Mouse (Mus musculus) intestine, embryonic 15.5 days (tissue): ENCODE data around the gene Cftr. TPM values are rescaled to one million over a fixed set of nuclear protein-coding genes. Genes with fewer than 3 reads are reported as not detected.

Experiments used
- ATAC-seq: fragments of 200-750 bp; cut with Nextera tagmentation; 2 replicates; pipeline ENCODE4 v1.8.0; 2017; ENCODE audit warnings: moderate TSS enrichment, moderate library complexity
- H3K27ac ChIP-seq: fragments of 300-500 bp; sonication (generic); 2 replicates; pipeline ENCODE4 v1.5.1; 2015; ENCODE audit warnings: mild to moderate bottlenecking, inconsistent platforms
- H3K27me3 ChIP-seq: fragments of 300-500 bp; sonication (generic); replicated peaks from 2 replicates; pipeline ENCODE4 v1.6.1; 2015; ENCODE audit warnings: inconsistent platforms
- H3K36me3 ChIP-seq: fragments of 300-500 bp; sonication (generic); 2 replicates; pipeline ENCODE4 v1.6.1; 2015; ENCODE audit warnings: inconsistent platforms
- H3K4me1 ChIP-seq: fragments of 300-500 bp; sonication (generic); replicated peaks from 2 replicates; pipeline ENCODE4 v1.6.1; 2015; ENCODE audit warnings: inconsistent platforms
- H3K4me2 ChIP-seq: fragments of 300-500 bp; sonication (generic); replicated peaks from 2 replicates; pipeline ENCODE4 v1.6.1; 2015; ENCODE audit warnings: mild to moderate bottlenecking, inconsistent platforms
- H3K4me3 ChIP-seq: fragments of 300-500 bp; sonication (generic); replicated peaks from 2 replicates; pipeline ENCODE4 v1.5.1; 2015; ENCODE audit warnings: inconsistent platforms
- H3K9ac ChIP-seq: fragments of 300-500 bp; sonication (generic); 2 replicates; pipeline ENCODE4 v1.6.1; 2015; ENCODE audit warnings: inconsistent platforms
- H3K9me3 ChIP-seq: fragments of 300-500 bp; sonication (generic); 2 replicates; pipeline ENCODE4 v1.6.1; 2016; ENCODE audit warnings: inconsistent platforms
- WGBS: fragments of 180-500 bp; shearing (Covaris S2); methylation state at CpG from one replicate; pipeline ENCODE4 v1.1.7; 2015; 5-methylcytosine and 5-hydroxymethylcytosine counted together
- polyA plus RNA-seq: library from polyadenylated mRNA; unstranded; fragments of >200 nt; fragmentation: Nextera tagmentation; extraction: Ambion mirVana; gene quantifications from 2 replicates; pipeline ENCODE4 v1.2.1, GENCODE M21; 2015

Gene Cftr
- polyA plus RNA-seq = 14.3 and 15.7 TPM in 2 replicates

GRCm38 (mm10) chr6:18170311-18170922, at the start of gene Cftr:
Gene Cftr (plus strand): TSS chr6:18170687.
- peak; percentile 83 for ATAC-seq
- H3K9ac ChIP-seq = peak within 1 kb of the TSS; percentile 62
- H3K27ac ChIP-seq = peak within 1 kb of the TSS; percentile 44; the same call in 1 of the 2 replicates

GRCm38 (mm10) chr6:18127206-18127983, 43.1 kb upstream of the Cftr start:
- Histone ChIP-seq H3K9ac (no peak overlapping the region), H3K36me3 (no peaks in the 10 kb centered on the region), H3K27ac (no peak overlapping the region), H3K4me3 (no peak overlapping the region), H3K4me2 (no peak overlapping the region), H3K4me1 (no peaks in the 10 kb centered on the region), H3K9me3 (no peaks in the 10 kb centered on the region), H3K27me3 (no peaks in the 10 kb centered on the region)
- WGBS = 74% methylated on average over 2 of the region's 2 CpGs
- ATAC-seq = no peak

More at GRCm38 (mm10) chr6:18170311-18170922, at the start of gene Cftr:
- no peaks in the 10 kb centered on the region for H3K27me3 ChIP-seq
- no peaks in the 10 kb centered on the region for H3K4me1 ChIP-seq
- H3K4me2 ChIP-seq = peak within 1 kb of the TSS; percentile 92
- WGBS = 1% methylated on average over 42 of the region's 45 CpGs
- no peaks in the 10 kb centered on the region for H3K9me3 ChIP-seq
- no peaks in the 10 kb centered on the region for H3K36me3 ChIP-seq
- H3K4me3 ChIP-seq = peak within 1 kb of the TSS; percentile 50

- Histone ChIP-seq H3K36me3 (no peaks in the 10 kb centered on the region), H3K4me2 (no peak overlapping the region), H3K4me1 (no peaks in the 10 kb centered on the region), H3K27me3 (no peaks in the 10 kb centered on the region), H3K9me3 (no peaks in the 10 kb centered on the region), H3K4me3 (no peak overlapping the region), H3K9ac (no peak overlapping the region), H3K27ac (no peak overlapping the region)
- 51% methylated on average over 4 of the region's 4 CpGs for WGBS
- ATAC-seq = no peak
Observed at GRCm38 (mm10) chr6:18128059-18128458, 42.4 kb upstream of the Cftr start.

GRCm38 (mm10) chr6:18135246-18135645, 35.2 kb upstream of the Cftr start:
- Histone ChIP-seq H3K9me3 (no peaks in the 10 kb centered on the region), H3K4me3 (no peak overlapping the region), H3K36me3 (no peaks in the 10 kb centered on the region), H3K9ac (no peak overlapping the region), H3K27me3 (no peaks in the 10 kb centered on the region), H3K4me2 (no peak overlapping the region), H3K27ac (no peak overlapping the region), H3K4me1 (no peaks in the 10 kb centered on the region)
- no peak for ATAC-seq
- 35% methylated on average over 1 of the region's 1 CpGs for WGBS

DNA sequence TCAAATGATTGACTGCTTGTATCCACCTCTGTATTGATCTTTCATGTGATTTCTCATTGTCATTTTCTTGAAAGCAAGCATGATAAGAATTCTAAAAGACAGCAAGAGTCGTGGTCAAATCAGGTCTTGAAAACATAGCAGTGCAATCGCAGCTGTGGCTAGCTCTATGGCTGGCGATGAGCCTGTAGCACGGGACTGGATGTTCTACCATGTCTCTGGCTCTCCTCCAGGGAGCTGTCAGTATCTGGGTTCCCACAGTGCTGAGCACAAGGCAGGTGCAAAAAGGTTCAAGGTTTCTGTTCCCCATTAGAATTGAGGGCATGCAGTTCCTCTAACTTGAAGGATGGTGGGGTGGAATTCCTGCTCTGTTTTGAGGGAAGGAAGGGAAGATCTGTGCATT, 17.5 kb upstream of the Cftr start:
- Histone ChIP-seq H3K4me1 (no peaks in the 10 kb centered on the region), H3K9me3 (no peaks in the 10 kb centered on the region), H3K27ac (no peak overlapping the region), H3K4me2 (no peak overlapping the region), H3K4me3 (no peak overlapping the region), H3K27me3 (no peaks in the 10 kb centered on the region), H3K9ac (no peak overlapping the region), H3K36me3 (no peaks in the 10 kb centered on the region)
- WGBS = 66% methylated on average over 4 of the region's 4 CpGs
- no peak for ATAC-seq

DNA sequence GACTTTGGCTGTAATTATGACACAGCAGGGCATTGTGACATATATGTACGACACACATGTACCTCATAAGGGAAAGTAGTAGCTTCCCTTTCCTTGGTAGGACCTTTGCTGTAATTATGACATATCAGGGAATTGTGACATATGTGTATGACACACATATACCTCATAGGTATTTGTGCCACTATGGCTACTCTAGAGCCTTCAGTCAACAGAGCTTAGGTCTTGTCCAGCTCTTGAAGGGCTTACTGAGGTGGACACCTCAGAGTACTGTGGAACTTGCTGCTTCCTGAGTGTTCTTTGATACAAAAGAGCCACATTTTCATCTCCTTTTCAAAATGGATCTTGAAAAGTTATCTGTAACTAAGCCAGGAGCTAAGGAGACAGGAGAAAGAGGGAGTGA, 869 bp upstream of the Cftr start:
- Histone ChIP-seq H3K27me3 (no peaks in the 10 kb centered on the region), H3K36me3 (no peaks in the 10 kb centered on the region), H3K27ac (no peak overlapping the region), H3K9ac (no peak overlapping the region), H3K4me3 (no peak overlapping the region), H3K4me2 (peak overlapping the region; percentile 92; the same call in 1 of the 2 replicates), H3K9me3 (no peaks in the 10 kb centered on the region), H3K4me1 (no peaks in the 10 kb centered on the region)
- ATAC-seq = no peak
- WGBS = 75% methylated on average over 1 of the region's 1 CpGs

DNA sequence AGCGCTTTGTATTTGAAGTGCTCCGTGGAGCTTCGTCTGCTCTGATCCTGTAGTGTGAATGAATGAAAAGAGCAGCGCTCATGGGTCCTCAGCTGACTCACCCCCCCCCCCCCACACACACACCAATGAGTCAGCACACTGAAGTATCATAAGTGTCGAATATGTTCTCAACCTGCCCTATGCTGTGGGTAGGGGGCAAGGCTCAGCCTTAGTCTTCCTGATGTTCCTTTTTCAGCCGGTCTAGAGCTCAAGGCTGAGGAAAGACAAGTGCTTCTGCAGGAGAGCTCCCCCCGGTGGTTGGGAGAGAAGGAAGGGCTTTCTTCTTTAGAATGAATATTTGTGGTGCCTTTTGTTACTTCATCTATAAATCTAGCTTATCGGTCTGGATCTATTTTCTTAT, 1.1 kb downstream of the Cftr start:
- ATAC-seq = peak; percentile 84
- no peak overlapping the region for H3K27ac ChIP-seq
- peak overlapping the region; percentile 17; the same call in 1 of the 2 replicates for H3K4me2 ChIP-seq
- peak overlapping the region; percentile 22 for H3K4me3 ChIP-seq
- no peaks in the 10 kb centered on the region for H3K27me3 ChIP-seq
- no peaks in the 10 kb centered on the region for H3K36me3 ChIP-seq
- H3K9ac ChIP-seq = no peak overlapping the region
- H3K9me3 ChIP-seq = no peaks in the 10 kb centered on the region
- WGBS = 46% methylated on average over 8 of the region's 8 CpGs
- H3K4me1 ChIP-seq = no peaks in the 10 kb centered on the region

DNA sequence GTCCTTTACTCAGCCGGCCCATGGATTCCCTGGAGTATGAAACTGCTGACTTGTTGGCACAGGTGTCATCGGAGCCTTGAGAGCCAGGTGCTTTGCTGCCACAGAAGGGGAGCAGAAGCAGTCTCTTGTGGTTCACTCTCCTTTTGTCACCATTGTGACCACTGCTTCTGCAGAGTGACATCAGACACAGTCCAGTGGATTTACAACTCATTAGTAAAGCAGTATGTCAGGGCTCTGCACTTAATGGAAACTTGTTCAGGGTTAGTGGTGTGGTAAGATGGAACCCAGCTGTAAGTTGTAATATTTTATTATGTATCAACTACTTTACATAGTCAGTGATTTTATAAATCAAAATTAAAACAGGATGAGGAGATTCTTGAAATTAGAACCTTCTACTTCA, 7.0 kb downstream of the Cftr start:
- 78% methylated on average over 2 of the region's 2 CpGs for WGBS
- no peaks in the 10 kb centered on the region for H3K27me3 ChIP-seq
- no peak overlapping the region for H3K27ac ChIP-seq
- no peak overlapping the region for H3K4me3 ChIP-seq
- no peaks in the 10 kb centered on the region for H3K36me3 ChIP-seq
- no peaks in the 10 kb centered on the region for H3K9me3 ChIP-seq
- no peaks in the 10 kb centered on the region for H3K4me1 ChIP-seq
- no peak overlapping the region for H3K9ac ChIP-seq
- ATAC-seq = no peak
- H3K4me2 ChIP-seq = no peak overlapping the region

DNA sequence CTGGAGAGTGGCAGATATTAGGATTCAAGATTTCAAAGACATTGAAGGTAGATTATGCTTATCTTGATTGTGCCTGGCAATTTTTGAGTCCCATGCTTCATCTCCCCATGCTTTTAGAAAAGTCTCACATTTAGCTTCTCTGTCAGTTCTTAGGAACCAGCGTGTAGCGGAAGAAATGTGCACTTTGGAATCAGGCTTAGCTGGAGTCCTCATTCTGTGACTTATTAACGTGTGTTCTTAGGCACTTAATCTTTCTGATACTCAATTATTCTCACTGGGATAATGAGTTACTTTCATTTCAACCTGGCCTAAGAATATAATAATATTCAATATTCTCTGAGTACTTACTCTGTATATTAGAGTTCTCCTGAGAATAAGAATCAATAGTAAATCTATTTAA, 10.2 kb downstream of the Cftr start:
- no peak overlapping the region for H3K4me3 ChIP-seq
- WGBS = 70% methylated on average over 3 of the region's 3 CpGs
- ATAC-seq = peak; percentile 66
- no peaks in the 10 kb centered on the region for H3K9me3 ChIP-seq
- no peak overlapping the region for H3K27ac ChIP-seq
- H3K36me3 ChIP-seq = no peaks in the 10 kb centered on the region
- H3K4me1 ChIP-seq = no peaks in the 10 kb centered on the region
- no peak overlapping the region for H3K4me2 ChIP-seq
- no peak overlapping the region for H3K9ac ChIP-seq
- no peaks in the 10 kb centered on the region for H3K27me3 ChIP-seq

DNA sequence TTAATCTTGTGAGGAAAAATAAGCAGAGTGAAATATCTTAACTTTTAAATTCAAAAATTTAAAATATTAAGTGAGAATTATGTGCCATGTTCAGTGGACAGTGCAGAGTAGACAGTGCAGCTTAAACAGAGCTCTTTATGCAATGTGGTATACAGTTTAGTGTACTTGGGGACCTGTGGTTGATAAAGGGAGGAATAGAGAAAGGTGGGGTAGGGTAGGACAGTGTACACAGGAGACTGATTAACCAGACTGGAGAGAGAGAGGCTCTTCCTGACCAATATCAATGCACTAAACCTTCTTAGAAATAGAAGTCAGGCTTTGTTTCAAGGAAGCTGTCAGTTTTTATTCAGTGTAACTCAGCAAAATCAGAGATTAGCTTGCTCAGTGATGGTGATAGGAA, 12.4 kb downstream of the Cftr start:
- H3K4me1 ChIP-seq = no peaks in the 10 kb centered on the region
- H3K4me2 ChIP-seq = no peak overlapping the region
- peak; percentile 93 for ATAC-seq
- H3K27me3 ChIP-seq = no peaks in the 10 kb centered on the region
- no peaks in the 10 kb centered on the region for H3K36me3 ChIP-seq
- no peaks in the 10 kb centered on the region for H3K9me3 ChIP-seq
- H3K27ac ChIP-seq = no peak overlapping the region
- no peak overlapping the region for H3K9ac ChIP-seq
- H3K4me3 ChIP-seq = no peak overlapping the region

- H3K9me3 ChIP-seq = no peaks in the 10 kb centered on the region
- 65% methylated on average over 1 of the region's 1 CpGs for WGBS
Observed at GRCm38 (mm10) chr6:18220691-18221090, 50.2 kb downstream of the Cftr start.

DNA sequence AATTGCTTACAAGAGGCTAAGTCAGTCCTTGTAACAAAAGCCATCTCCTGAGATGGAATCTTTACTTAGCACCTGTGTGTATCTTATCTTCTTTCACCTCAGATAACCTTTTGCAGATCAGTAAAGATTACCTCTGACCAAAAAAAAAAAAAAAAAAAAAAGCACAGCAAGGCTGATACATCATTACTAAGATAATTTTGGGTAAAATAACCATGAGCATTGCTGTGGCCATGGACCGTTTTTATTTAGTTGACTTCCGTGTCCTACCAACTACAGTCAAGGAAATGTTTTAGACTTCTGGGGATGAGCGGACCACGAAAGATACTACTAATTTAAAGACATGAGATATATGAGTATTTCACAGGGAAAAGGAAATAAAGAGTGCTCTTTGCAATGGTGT, 52.7 kb downstream of the Cftr start:
- no peak for ATAC-seq
- no peak overlapping the region for H3K9ac ChIP-seq
- H3K27ac ChIP-seq = no peak overlapping the region
- no peaks in the 10 kb centered on the region for H3K36me3 ChIP-seq
- no peaks in the 10 kb centered on the region for H3K27me3 ChIP-seq
- WGBS = 93% methylated on average over 4 of the region's 4 CpGs
- H3K9me3 ChIP-seq = no peaks in the 10 kb centered on the region
- no peaks in the 10 kb centered on the region for H3K4me1 ChIP-seq
- no peak overlapping the region for H3K4me3 ChIP-seq
- H3K4me2 ChIP-seq = no peak overlapping the region

More at GRCm38 (mm10) chr6:18220691-18221090, 50.2 kb downstream of the Cftr start:
- no peaks in the 10 kb centered on the region for H3K27me3 ChIP-seq
- ATAC-seq = no peak
- no peak overlapping the region for H3K27ac ChIP-seq
- no peaks in the 10 kb centered on the region for H3K36me3 ChIP-seq
- no peak overlapping the region for H3K9ac ChIP-seq
- no peak overlapping the region for H3K4me3 ChIP-seq
- no peak overlapping the region for H3K4me2 ChIP-seq
- no peaks in the 10 kb centered on the region for H3K4me1 ChIP-seq

DNA sequence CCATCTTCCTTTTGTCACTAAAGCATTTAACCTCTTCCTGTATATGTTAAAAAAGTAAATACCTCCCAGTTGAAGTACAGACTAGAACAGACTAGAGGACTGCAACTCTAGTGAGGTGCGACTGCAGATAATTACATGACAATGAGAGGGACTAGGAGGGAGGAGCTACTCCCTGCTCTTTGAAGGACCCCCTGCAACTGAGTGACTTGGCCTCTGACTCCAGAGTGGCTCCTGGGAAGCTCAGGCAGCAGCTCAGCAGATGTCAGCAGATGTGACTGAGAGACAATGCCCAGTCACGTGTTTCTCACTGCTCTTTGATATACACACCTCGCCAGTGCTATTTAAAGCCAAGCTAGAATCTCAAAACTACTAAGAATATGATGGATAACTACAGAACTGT, 54.7 kb downstream of the Cftr start:
- Histone ChIP-seq H3K27me3 (no peaks in the 10 kb centered on the region), H3K36me3 (no peaks in the 10 kb centered on the region), H3K9me3 (no peaks in the 10 kb centered on the region), H3K4me1 (no peaks in the 10 kb centered on the region), H3K4me3 (no peak overlapping the region), H3K9ac (no peak overlapping the region), H3K4me2 (no peak overlapping the region), H3K27ac (no peak overlapping the region)
- ATAC-seq = no peak
- 50% methylated on average over 3 of the region's 3 CpGs for WGBS
